In the genomic region with DNA sequence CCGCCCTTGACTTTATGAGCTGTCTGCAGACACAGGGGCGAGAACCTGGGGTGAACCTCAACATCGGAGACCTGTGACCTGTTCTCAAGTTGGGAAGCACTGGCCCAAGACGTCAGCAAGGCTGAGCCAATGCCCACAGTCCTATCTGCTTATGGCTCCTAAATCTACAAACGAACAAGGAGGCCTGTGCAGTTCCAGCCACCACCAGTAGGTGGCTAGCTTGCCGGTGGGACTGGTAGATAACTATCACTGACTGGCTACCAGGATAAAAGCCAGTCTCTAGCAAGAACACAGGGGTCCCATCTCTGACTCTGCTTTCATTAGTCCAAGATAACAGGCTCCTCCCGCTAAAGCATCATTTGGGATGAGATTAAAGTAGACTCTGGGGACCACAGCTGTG, we compare ENCODE assay signal across 8 mouse cellular contexts.
DNase-seq lines count a peak whose midpoint lies in the region.

No protein-coding gene starts in this region.

- peak; percentile 62 for DNase-seq in CD4-positive helper T cell, adult 2 months (ENCODE audit: low read depth, low spot score)
- DNase-seq in Muller cell, postnatal 12 days (ENCODE audit: inconsistent ontology term): peak; percentile 53
- peak; percentile 91 to 94 for DNase-seq in cerebellum, postnatal 14 days
- peak; percentile 62 to 66 for DNase-seq in gastrocnemius, adult 8-10 months (ENCODE audit: low spot score in 2 of 2)
- peak; percentile 52 to 83 for DNase-seq in layer of hippocampus, adult 8-10 months (ENCODE audit: low spot score in 2 of 2)
- DNase-seq in lung, postnatal 10 days: peak; percentile 73
- DNase-seq in right cerebral cortex, postnatal 10 days (ENCODE audit: low spot score in 2 of 2): peak; percentile 78 to 84
- DNase-seq in urinary bladder, postnatal 25 days (ENCODE audit: low spot score): peak; percentile 69

Comparison
In these comparisons a context has a peak if more than half of its experiments do, and no peak if none do; other contexts are left out.
1. Peak in every context shown above with its lines: DNase-seq.